31 mouse cellular contexts compared by ENCODE assay signal in genomic region chr6:83905276-83905675, GRCm38 (mm10).
"Had no signal": no experiment of that assay in that cellular context is flagged by ENCODE, and none has a peak within 500 bp of the region (broad histone marks: within the 10 kb centered on the region; RNA-seq: fewer than 3 reads in every experiment).

No protein-coding gene starts in this region.

- H3K27ac ChIP-seq: limb, embryonic 10.5 days; limb, embryonic 12.5 days; limb, embryonic 13.5 days; limb, embryonic 15.5 days; liver, embryonic 12.5 days; liver, embryonic 13.5 days; liver, embryonic 14.5 days; liver, embryonic 15.5 days; lung, embryonic 15.5 days; macrophage; midbrain, embryonic 10.5 days; midbrain, embryonic 12.5 days; midbrain, embryonic 13.5 days; midbrain, embryonic 15.5 days; neural tube, embryonic 12.5 days had no signal

- H3K4me3 ChIP-seq: limb, embryonic 10.5 days; limb, embryonic 12.5 days; limb, embryonic 13.5 days; limb, embryonic 15.5 days; liver, embryonic 12.5 days; liver, embryonic 13.5 days; liver, embryonic 15.5 days; lung, embryonic 15.5 days; megakaryocyte, embryonic 14.5 days; midbrain, embryonic 10.5 days; midbrain, embryonic 12.5 days; midbrain, embryonic 13.5 days; midbrain, embryonic 15.5 days; myocyte; neural tube, embryonic 12.5 days had no signal

- ATAC-seq: liver, embryonic 12.5 days; liver, postnatal 0 days; lung, postnatal 0 days; midbrain, embryonic 13.5 days; midbrain, embryonic 15.5 days; midbrain, embryonic 16.5 days had no signal

- H3K27me3 ChIP-seq: limb, embryonic 12.5 days; limb, embryonic 13.5 days; limb, embryonic 15.5 days; liver, embryonic 12.5 days; liver, embryonic 15.5 days; lung, embryonic 15.5 days; midbrain, embryonic 12.5 days; midbrain, embryonic 13.5 days; midbrain, embryonic 15.5 days; neural tube, embryonic 12.5 days had no signal

- DNase-seq: left cerebral cortex, postnatal 4 days; liver, embryonic 13.5 days; liver, postnatal 0 days; lung, adult 18-20 months; lung, adult 2 months; lung, embryonic 14.5 days; lung, postnatal 10 days; lung, postnatal 14 days; lung, postnatal 36 days; lung, postnatal 4 days; midbrain, embryonic 14.5 days had no signal

- H3K9ac ChIP-seq: limb, embryonic 12.5 days; limb, embryonic 13.5 days; limb, embryonic 15.5 days; liver, embryonic 12.5 days; liver, embryonic 13.5 days; liver, embryonic 14.5 days; liver, embryonic 15.5 days; liver, postnatal 0 days; lung, embryonic 14.5 days; lung, embryonic 15.5 days; midbrain, embryonic 12.5 days; midbrain, embryonic 13.5 days; midbrain, embryonic 15.5 days; neural tube, embryonic 12.5 days had no signal

- H3K36me3 ChIP-seq: limb, embryonic 10.5 days; limb, embryonic 12.5 days; limb, embryonic 13.5 days; limb, embryonic 15.5 days; liver, embryonic 12.5 days; liver, embryonic 13.5 days; liver, embryonic 15.5 days; lung, embryonic 15.5 days; midbrain, embryonic 10.5 days; midbrain, embryonic 12.5 days; midbrain, embryonic 13.5 days; midbrain, embryonic 15.5 days; neural tube, embryonic 12.5 days had no signal

- H3K4me2 ChIP-seq: limb, embryonic 12.5 days; limb, embryonic 13.5 days; limb, embryonic 15.5 days; liver, embryonic 11.5 days; liver, embryonic 12.5 days; liver, embryonic 13.5 days; liver, embryonic 15.5 days; lung, embryonic 14.5 days; lung, embryonic 15.5 days; midbrain, embryonic 11.5 days; midbrain, embryonic 12.5 days; midbrain, embryonic 13.5 days; midbrain, embryonic 15.5 days; neural tube, embryonic 12.5 days had no signal

- H3K4me1 ChIP-seq: limb, embryonic 10.5 days; limb, embryonic 12.5 days; limb, embryonic 13.5 days; limb, embryonic 15.5 days; liver, embryonic 12.5 days; liver, embryonic 13.5 days; liver, embryonic 15.5 days; lung, embryonic 15.5 days; midbrain, embryonic 12.5 days; midbrain, embryonic 15.5 days; neural tube, embryonic 12.5 days had no signal

- H3K9me3 ChIP-seq: limb, embryonic 10.5 days; limb, embryonic 12.5 days; limb, embryonic 13.5 days; limb, embryonic 15.5 days; liver, embryonic 12.5 days; liver, embryonic 13.5 days; liver, embryonic 15.5 days; lung, embryonic 15.5 days; megakaryocyte, embryonic 14.5 days; midbrain, embryonic 10.5 days; midbrain, embryonic 12.5 days; midbrain, embryonic 13.5 days; midbrain, embryonic 15.5 days; neural tube, embryonic 12.5 days had no signal
